In the genomic region with DNA sequence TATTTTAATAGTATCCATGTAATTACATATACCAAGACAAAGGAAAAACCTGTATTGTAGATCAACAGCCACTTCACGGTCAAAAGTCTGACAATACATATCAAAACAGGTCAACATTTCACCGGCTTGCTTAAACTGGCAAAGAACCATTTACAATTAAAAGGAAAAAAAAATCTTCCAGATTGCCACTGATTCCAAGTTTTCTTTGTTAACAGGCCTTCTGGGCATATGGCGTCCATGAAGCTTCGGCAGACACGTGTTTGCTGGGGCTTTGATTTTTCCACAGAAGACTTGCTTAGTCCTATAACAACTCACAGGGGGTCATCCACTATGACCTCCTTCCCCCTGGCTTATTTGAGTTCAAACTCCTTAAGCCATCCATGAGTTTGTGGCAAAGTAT, we compare ENCODE assay signal across 14 mouse cellular contexts.
"Had no signal": no experiment of that assay in that cellular context is flagged by ENCODE, and none has a peak within 500 bp of the region (broad histone marks: within the 10 kb centered on the region; RNA-seq: fewer than 3 reads in every experiment).

No protein-coding gene starts in this region.

- H3K9ac ChIP-seq: liver, embryonic 13.5 days; midbrain, embryonic 12.5 days; neural tube, embryonic 13.5 days had no signal

- DNase-seq: kidney, adult 2 months; kidney, postnatal 36 days; left cerebral cortex, postnatal 4 days; liver, embryonic 13.5 days; lung, adult 2 months; lung, postnatal 14 days; lung, postnatal 4 days; thymus, adult 18-20 months; thymus, postnatal 36 days had no signal

- H3K4me1 ChIP-seq: liver, embryonic 13.5 days; midbrain, embryonic 12.5 days; neural tube, embryonic 13.5 days had no signal

- H3K4me2 ChIP-seq: liver, embryonic 13.5 days; midbrain, embryonic 12.5 days; neural tube, embryonic 13.5 days had no signal

- H3K27me3 ChIP-seq: liver, embryonic 13.5 days; midbrain, embryonic 12.5 days; neural tube, embryonic 13.5 days had no signal

- ATAC-seq: midbrain, embryonic 16.5 days had no signal

- H3K36me3 ChIP-seq: liver, embryonic 13.5 days; midbrain, embryonic 12.5 days; neural tube, embryonic 13.5 days had no signal

- H3K9me3 ChIP-seq: liver, embryonic 13.5 days; midbrain, embryonic 12.5 days; neural tube, embryonic 13.5 days had no signal

- H3K27ac ChIP-seq: kidney, postnatal 0 days; liver, embryonic 13.5 days; midbrain, embryonic 12.5 days; neural tube, embryonic 13.5 days had no signal

- H3K4me3 ChIP-seq: liver, embryonic 13.5 days; midbrain, embryonic 12.5 days; myocyte; neural tube, embryonic 13.5 days had no signal
